Mouse (Mus musculus) cerebellum, adult 2 months (tissue): ENCODE measurements around the gene Ebf1. TPM values are rescaled to one million over a fixed set of nuclear protein-coding genes. Genes with fewer than 3 reads are reported as not detected.

Source experiments
- DNase-seq, 2 experiments: peaks; one replicate each; pipeline ENCODE4 v3.0.0; 2021
- H3K27ac ChIP-seq: fragments of 200-500 bp; 2 replicates; pipeline ENCODE4 v1.5.1; 2012; ENCODE audit warnings: low read length, control low read depth, inconsistent platforms; ENCODE audit not compliant: insufficient read depth
- H3K27me3 ChIP-seq: fragments of 200-500 bp; 2 replicates; pipeline ENCODE4 v1.6.1; 2012; ENCODE audit warnings: inconsistent platforms, mild to moderate bottlenecking, low read length, moderate library complexity; ENCODE audit not compliant: control insufficient read depth, insufficient read depth
- H3K4me1 ChIP-seq: fragments of 200-500 bp; 2 replicates; pipeline ENCODE4 v1.6.1; 2011; ENCODE audit warnings: low read length; ENCODE audit not compliant: control insufficient read depth, insufficient read depth
- H3K4me3 ChIP-seq: fragments of 200-500 bp; replicated peaks from 2 replicates; pipeline ENCODE3; 2011; ENCODE audit warnings: mild to moderate bottlenecking, low read depth, low read length, control low read depth; ENCODE audit not compliant: insufficient read depth
- CTCF ChIP-seq: fragments of 200-500 bp; IDR thresholded peaks from 2 replicates; pipeline ENCODE4 v1.5.1; 2011; ENCODE audit warnings: low read depth, mild to moderate bottlenecking, control low read depth, low read length, moderate library complexity, borderline replicate concordance; ENCODE audit not compliant: insufficient read depth
- POLR2A ChIP-seq: fragments of 200-500 bp; IDR thresholded peaks from 2 replicates; pipeline ENCODE4 v1.6.1; 2011; ENCODE audit warnings: low read length, control low read depth, borderline replicate concordance; ENCODE audit not compliant: insufficient read depth
- WGBS: fragments of 180-500 bp; shearing (Covaris S2); methylation state at CpG from one replicate; pipeline ENCODE4 v1.1.7; 2018; 5-methylcytosine and 5-hydroxymethylcytosine counted together
- polyA plus RNA-seq: library from polyadenylated mRNA; depleted of rRNA; stranded (reverse); fragments of >200 nt; gene quantifications from 2 replicates; pipeline ENCODE4 v1.2.3, GENCODE M21; 2012

Gene Ebf1
- polyA plus RNA-seq, 1 experiment: 24.9 TPM

DNA sequence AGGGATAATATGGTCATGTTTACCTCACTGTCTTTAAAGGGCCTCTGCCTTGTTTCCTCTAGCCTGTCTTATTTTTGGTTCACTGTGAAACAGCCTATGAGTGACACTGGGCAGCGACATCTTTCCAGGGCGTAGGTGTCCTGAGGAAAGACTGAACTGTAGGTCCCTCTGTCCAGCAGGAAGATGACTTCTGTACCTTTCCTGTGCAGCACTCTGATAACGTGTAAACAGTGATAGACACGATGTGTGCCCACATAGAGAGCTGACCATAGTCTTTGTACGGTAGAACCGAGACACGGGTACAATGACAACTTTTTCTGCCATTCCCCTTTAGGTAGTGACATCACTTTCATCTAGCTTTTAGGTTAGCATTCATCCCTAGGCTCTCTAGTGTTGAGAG lies 357.2 kb downstream of the Ebf1 start:
- WGBS: 88% methylated on average over 7 of the region's 7 CpGs
- no peak for DNase-seq
- TF ChIP-seq CTCF: no peak
- no peak for TF ChIP-seq POLR2A
- no peaks in the 10 kb centered on the region for H3K27me3 ChIP-seq
- no peaks in the 10 kb centered on the region for H3K4me1 ChIP-seq
- H3K27ac ChIP-seq: no peak overlapping the region
- H3K4me3 ChIP-seq: no peak overlapping the region

DNA sequence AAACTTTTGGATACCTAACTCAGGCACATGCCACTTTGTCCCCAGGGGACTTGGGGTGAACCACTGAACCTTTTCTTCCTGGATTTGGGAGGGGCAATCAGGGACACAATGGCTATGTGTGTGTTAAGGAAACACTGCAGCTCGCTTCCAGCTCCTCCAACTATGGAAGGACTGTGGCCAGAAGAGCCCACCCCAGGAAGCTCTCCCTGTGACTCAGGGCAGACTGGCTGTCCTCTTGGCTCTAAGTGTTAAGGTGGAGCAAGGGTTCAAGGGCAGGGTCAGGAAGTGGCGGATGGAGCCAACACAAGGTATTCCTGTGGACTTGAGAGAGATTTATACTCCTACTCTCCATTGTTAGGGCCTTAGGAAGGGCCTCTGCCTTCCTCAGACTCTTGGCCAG lies 358.0 kb downstream of the Ebf1 start:
- no peak overlapping the region for H3K4me3 ChIP-seq
- no peaks in the 10 kb centered on the region for H3K4me1 ChIP-seq
- 84% methylated on average over 2 of the region's 2 CpGs for WGBS
- no peak overlapping the region for H3K27ac ChIP-seq
- no peak for TF ChIP-seq POLR2A
- no peak for TF ChIP-seq CTCF
- DNase-seq: no peak
- H3K27me3 ChIP-seq: no peaks in the 10 kb centered on the region

DNA sequence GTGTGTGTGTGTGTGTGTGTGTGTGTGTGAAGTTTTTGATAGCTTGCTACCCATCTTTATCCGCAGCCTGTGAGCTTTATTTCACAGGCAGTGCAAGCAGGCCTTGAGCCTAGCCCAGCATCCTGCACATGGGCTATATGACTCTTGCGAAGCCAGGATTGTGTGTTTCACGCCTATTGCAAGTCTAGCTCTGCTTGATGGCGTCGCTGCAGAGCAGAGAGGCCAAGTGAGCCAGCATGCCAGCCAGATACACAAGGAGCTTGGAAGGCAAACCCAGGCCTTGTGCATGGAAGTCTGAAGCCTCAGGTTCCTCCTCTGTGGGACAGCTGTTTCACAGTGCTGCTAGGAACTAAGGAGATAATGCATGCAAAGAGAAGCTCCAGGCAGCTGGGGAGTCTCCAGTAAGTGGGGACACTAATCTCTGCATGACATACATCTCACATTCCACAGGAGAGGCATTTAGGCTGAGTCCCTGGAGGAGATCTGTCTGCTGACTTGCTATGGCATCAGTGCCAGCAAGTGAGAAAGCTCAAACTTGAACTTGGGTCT lies 359.2 kb downstream of the Ebf1 start:
- H3K4me1 ChIP-seq: no peaks in the 10 kb centered on the region
- no peak overlapping the region for H3K27ac ChIP-seq
- WGBS: 60% methylated on average over 5 of the region's 5 CpGs
- H3K4me3 ChIP-seq: no peak overlapping the region
- no peak for DNase-seq
- no peaks in the 10 kb centered on the region for H3K27me3 ChIP-seq
- TF ChIP-seq POLR2A (no peak), CTCF (no peak)

DNA sequence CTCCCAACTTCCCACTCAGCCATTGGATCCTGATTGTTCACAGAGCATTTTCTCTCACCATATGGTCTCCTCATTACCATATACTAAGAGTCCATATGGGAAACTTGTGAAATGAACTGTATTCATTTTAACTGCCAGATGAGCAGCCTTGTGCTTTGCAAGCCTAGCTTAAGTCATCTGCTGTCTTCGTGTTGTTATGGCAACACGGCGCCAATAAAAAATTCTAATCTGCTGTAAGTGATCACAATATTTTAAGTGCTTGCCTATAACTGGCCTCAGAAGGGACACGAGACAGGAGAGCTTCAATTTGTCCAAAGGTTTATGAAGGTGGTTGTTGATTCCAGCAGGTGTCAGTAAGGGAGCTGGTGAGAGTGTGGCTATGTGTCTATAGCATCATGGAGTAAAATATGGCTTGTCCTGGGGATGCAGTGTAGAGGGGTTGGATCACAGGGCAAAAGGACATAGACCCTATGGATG lies 360.8 kb downstream of the Ebf1 start:
- 62% methylated on average over 4 of the region's 4 CpGs for WGBS
- DNase-seq: no peak
- no peak for TF ChIP-seq CTCF
- no peak for TF ChIP-seq POLR2A
- H3K27me3 ChIP-seq: no peaks in the 10 kb centered on the region
- H3K27ac ChIP-seq: no peak overlapping the region
- no peaks in the 10 kb centered on the region for H3K4me1 ChIP-seq
- no peak overlapping the region for H3K4me3 ChIP-seq

DNA sequence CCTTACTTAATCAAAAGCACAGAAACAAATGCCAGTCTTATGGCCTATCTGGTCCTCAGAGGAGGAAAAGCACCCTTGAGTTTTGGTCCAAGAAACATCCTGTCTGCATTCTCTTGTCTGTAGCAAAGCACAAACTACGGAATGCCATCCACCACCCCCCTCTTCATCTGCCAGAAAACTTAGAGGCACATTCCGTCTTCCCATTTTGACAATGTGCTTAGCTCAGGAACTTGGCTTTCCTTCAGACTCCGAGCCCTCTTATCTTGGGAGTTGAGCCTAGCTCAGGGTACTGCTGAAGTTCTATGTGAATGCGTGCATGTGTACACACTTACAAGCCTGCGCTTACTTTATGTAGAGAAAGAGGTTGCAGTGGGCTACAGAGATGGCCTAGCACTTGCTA lies 362.3 kb downstream of the Ebf1 start:
- no peak for DNase-seq
- TF ChIP-seq CTCF: no peak
- no peak for TF ChIP-seq POLR2A
- Histone ChIP-seq H3K27ac (no peak overlapping the region), H3K27me3 (no peaks in the 10 kb centered on the region), H3K4me3 (no peak overlapping the region), H3K4me1 (no peaks in the 10 kb centered on the region)
- 88% methylated on average over 5 of the region's 5 CpGs for WGBS

DNA sequence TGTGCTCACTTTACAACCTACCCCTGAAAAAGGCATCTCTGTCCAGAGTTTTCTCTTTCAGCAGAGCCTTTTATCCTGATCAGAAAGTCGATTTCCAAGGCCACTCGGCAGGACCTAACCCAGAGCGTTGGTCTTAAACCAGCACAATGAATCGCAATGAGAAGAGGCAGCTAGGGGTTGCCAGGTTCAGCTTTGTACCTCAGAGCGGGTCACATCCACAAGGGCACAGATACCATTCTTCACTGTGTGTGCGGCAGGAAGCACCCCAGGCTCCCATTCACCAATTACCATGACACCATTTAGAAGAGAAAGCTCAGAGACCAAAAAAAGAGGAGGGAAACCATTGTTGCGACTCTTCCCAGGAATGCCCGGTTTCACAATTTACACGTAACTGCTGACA lies 365.1 kb downstream of the Ebf1 start:
- Histone ChIP-seq H3K4me3 (no peak overlapping the region), H3K27ac (no peak overlapping the region), H3K4me1 (no peaks in the 10 kb centered on the region), H3K27me3 (no peaks in the 10 kb centered on the region)
- 58% methylated on average over 9 of the region's 9 CpGs for whole genome bisulfite sequencing
- TF ChIP-seq CTCF: no peak
- no peak for TF ChIP-seq POLR2A
- no peak for DNase-seq

DNA sequence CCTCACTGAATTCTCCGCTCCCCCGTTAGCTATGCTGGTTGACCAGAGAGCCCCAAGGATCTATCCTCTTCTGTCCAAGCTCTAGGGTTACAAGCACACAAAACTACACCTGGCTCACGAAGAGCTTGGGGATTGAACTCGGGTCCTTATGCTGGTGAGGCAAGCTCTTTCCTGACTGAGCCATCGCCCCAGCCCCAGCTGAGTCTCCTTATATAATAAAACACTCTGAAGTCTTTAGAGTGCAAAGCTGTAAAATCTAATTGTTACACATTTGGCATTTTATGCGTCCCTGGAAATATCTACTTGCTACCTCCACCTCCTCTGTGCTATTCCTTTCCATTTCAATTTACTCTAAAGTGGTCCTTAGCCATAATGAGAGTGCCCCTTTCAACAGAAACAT lies 366.8 kb downstream of the Ebf1 start:
- Histone ChIP-seq H3K27me3 (no peaks in the 10 kb centered on the region), H3K4me3 (no peak overlapping the region), H3K27ac (no peak overlapping the region), H3K4me1 (no peaks in the 10 kb centered on the region)
- no peak for TF ChIP-seq CTCF
- TF ChIP-seq POLR2A: no peak
- 92% methylated on average over 6 of the region's 6 CpGs for WGBS
- DNase-seq: no peak

DNA sequence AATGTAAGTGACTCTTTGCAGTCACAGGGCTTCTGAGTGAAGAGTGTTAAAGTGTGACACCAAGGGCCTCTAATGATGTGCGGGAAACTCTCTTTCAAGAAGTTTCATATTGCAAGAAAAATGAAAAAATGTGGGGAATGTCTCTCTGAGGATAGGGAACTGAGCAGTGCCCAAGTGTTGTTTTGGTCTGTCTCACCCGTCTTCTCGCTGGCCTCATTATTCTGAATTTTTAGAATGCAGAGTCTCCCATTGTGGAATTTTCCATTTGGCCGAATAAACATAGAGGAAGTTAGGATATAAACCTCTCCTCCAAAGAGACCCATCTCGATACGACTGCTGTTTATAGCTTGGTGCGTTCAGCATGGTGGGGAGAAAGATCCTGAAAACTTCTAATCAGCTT lies 367.3 kb downstream of the Ebf1 start:
- no peak for TF ChIP-seq POLR2A
- no peak for TF ChIP-seq CTCF
- DNase-seq: no peak
- Histone ChIP-seq H3K4me3 (no peak overlapping the region), H3K27me3 (no peaks in the 10 kb centered on the region), H3K4me1 (no peaks in the 10 kb centered on the region), H3K27ac (no peak overlapping the region)
- 68% methylated on average over 7 of the region's 7 CpGs for WGBS

DNA sequence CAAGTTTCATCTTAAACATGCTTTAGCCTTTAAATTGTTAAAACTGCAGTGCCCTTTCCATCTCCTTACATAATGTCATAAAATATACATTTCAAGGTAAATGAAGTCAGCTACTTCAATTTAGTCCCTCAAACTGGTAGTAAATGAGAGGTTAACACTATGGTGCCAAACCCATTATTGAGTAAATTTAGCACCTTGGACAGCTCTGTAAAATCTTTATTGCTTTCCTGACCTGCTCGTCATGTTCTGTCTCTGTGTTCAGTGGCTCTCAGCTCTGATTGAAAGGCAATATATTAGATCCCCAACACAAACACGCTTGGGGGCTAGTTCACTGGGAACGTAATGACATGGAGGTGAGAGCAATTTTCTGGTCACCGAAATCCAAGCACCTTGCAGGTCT lies 370.7 kb downstream of the Ebf1 start:
- Histone ChIP-seq H3K27ac (no peak overlapping the region), H3K4me1 (no peaks in the 10 kb centered on the region), H3K27me3 (no peaks in the 10 kb centered on the region), H3K4me3 (no peak overlapping the region)
- WGBS: 93% methylated on average over 4 of the region's 4 CpGs
- no peak for TF ChIP-seq CTCF
- TF ChIP-seq POLR2A: no peak
- DNase-seq: no peak
